Mouse (Mus musculus) midbrain, embryonic 13.5 days (tissue): ENCODE measurements at regions not wholly inside any gene's neighbourhood (a gene's known extent, or its start where the extent isn't known, plus 50 kb on each side); places are given as distances from the start of the nearest gene placed in this dataset.

Experiments
- ATAC-seq: fragments of 200-750 bp; cut with Nextera tagmentation; 2 replicates; pipeline ENCODE4 v1.8.0; 2017; ENCODE audit warnings: mild to moderate bottlenecking, moderate TSS enrichment, moderate library complexity
- H3K27ac ChIP-seq: fragments of 300-500 bp; sonication (generic); 2 replicates; pipeline ENCODE4 v1.5.1; 2015; ENCODE audit warnings: inconsistent platforms, mild to moderate bottlenecking, moderate library complexity
- H3K27me3 ChIP-seq: fragments of 300-500 bp; sonication (generic); 2 replicates; pipeline ENCODE4 v1.6.1; 2015; ENCODE audit warnings: mild to moderate bottlenecking, inconsistent platforms
- H3K36me3 ChIP-seq: fragments of 300-500 bp; sonication (generic); 2 replicates; pipeline ENCODE4 v1.6.1; 2015; ENCODE audit warnings: mild to moderate bottlenecking, inconsistent platforms
- H3K4me1 ChIP-seq: fragments of 300-500 bp; sonication (generic); replicated peaks from 2 replicates; pipeline ENCODE4 v1.6.1; 2015; ENCODE audit warnings: inconsistent platforms
- H3K4me2 ChIP-seq: fragments of 300-500 bp; sonication (generic); replicated peaks from 2 replicates; pipeline ENCODE4 v1.6.1; 2015; ENCODE audit warnings: moderate library complexity, mild to moderate bottlenecking, inconsistent platforms
- H3K4me3 ChIP-seq: fragments of 300-500 bp; sonication (generic); replicated peaks from 2 replicates; pipeline ENCODE4 v1.5.1; 2015; ENCODE audit warnings: mild to moderate bottlenecking, inconsistent platforms
- H3K9ac ChIP-seq: fragments of 300-500 bp; sonication (generic); replicated peaks from 2 replicates; pipeline ENCODE4 v1.6.1; 2015; ENCODE audit warnings: mild to moderate bottlenecking, inconsistent platforms
- H3K9me3 ChIP-seq: fragments of 300-500 bp; sonication (generic); 2 replicates; pipeline ENCODE4 v1.6.1; 2016; ENCODE audit warnings: mild to moderate bottlenecking, inconsistent platforms
- WGBS: fragments of 180-500 bp; shearing (Covaris S2); methylation state at CpG from one replicate; pipeline ENCODE4 v1.1.7; 2015; 5-methylcytosine and 5-hydroxymethylcytosine counted together

DNA sequence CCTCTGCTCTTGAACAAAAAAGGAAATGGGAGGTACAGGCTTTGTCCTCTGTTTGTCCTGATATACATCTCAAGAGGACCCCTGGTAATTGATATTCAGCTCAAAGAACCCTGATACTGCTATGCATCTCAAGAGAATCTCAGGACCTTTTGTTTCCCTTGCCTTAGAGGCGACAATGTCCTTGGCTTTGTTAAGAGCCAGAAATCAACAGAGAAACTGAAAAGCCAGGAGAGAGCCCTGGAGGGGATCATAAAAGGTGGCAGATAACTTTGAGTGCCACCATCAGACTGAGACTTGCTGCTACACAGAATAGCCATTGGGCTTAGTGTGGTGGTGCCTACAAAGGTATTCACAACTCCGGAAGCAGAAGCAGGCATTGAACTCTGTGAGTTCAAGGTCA, 74.3 kb upstream of the Gadd45a start:
- no peaks in the 10 kb centered on the region for H3K36me3 ChIP-seq
- no peak for ATAC-seq
- peaks cover 4% of the 10 kb centered on the region; the same call in 1 of the 2 replicates for H3K27me3 ChIP-seq
- no peaks in the 10 kb centered on the region for H3K9me3 ChIP-seq
- WGBS, result 52% methylated on average over 2 of the region's 2 CpGs
- peaks cover 13% of the 10 kb centered on the region for H3K4me1 ChIP-seq
- no peak overlapping the region for H3K4me3 ChIP-seq
- H3K4me2 ChIP-seq, result no peak overlapping the region
- no peak overlapping the region for H3K9ac ChIP-seq
- H3K27ac ChIP-seq, result no peak overlapping the region

DNA sequence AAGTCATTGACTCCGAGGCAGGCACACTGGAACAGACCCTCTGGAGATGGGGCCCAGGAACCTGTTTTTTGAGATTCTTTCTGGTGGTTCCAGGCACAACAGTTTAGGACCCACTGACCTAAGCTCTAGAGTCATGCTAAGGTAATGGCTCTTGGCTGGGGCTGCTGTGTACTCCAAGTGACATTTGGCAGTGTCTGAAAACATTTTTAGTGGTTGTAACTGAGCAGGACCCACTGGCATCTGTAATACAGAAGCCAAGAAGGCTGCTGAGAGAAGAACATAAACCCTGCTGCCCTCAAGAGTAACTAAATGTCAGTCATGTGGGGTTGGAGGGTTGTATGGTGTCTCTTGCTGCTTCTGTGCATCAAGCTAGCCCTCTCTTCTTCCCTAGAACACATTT, 73.1 kb upstream of the Gadd45a start:
- Histone ChIP-seq H3K27ac (no peak overlapping the region), H3K27me3 (peaks cover 4% of the 10 kb centered on the region; the same call in 1 of the 2 replicates), H3K4me2 (no peak overlapping the region), H3K36me3 (no peaks in the 10 kb centered on the region), H3K9ac (no peak overlapping the region), H3K4me3 (no peak overlapping the region), H3K4me1 (peaks cover 7% of the 10 kb centered on the region; the same call in 1 of the 2 replicates), H3K9me3 (no peaks in the 10 kb centered on the region)
- ATAC-seq, result no peak
- WGBS, result 76% methylated on average over 1 of the region's 1 CpGs

GRCm38 (mm10) chr6:67109774-67110173, 72.5 kb upstream of the Gadd45a start:
- Histone ChIP-seq H3K4me3 (no peak overlapping the region), H3K4me1 (peaks cover 7% of the 10 kb centered on the region; the same call in 1 of the 2 replicates), H3K27me3 (peaks cover 4% of the 10 kb centered on the region; the same call in 1 of the 2 replicates), H3K9ac (no peak overlapping the region), H3K4me2 (no peak overlapping the region), H3K9me3 (no peaks in the 10 kb centered on the region), H3K27ac (no peak overlapping the region), H3K36me3 (no peaks in the 10 kb centered on the region)
- 66% methylated on average over 4 of the region's 4 CpGs for WGBS
- ATAC-seq, result no peak

GRCm38 (mm10) chr6:67107517-67107916, 70.3 kb upstream of the Gadd45a start:
- Histone ChIP-seq H3K4me2 (no peak overlapping the region), H3K27me3 (no peaks in the 10 kb centered on the region), H3K4me1 (no peaks in the 10 kb centered on the region), H3K27ac (no peak overlapping the region), H3K4me3 (no peak overlapping the region), H3K9me3 (no peaks in the 10 kb centered on the region), H3K9ac (no peak overlapping the region), H3K36me3 (no peaks in the 10 kb centered on the region)
- WGBS, result 77% methylated on average over 4 of the region's 4 CpGs
- no peak for ATAC-seq

GRCm38 (mm10) chr6:67106493-67106892, 69.2 kb upstream of the Gadd45a start:
- Histone ChIP-seq H3K9me3 (no peaks in the 10 kb centered on the region), H3K4me1 (no peaks in the 10 kb centered on the region), H3K27ac (no peak overlapping the region), H3K36me3 (no peaks in the 10 kb centered on the region), H3K4me2 (no peak overlapping the region), H3K4me3 (no peak overlapping the region), H3K27me3 (no peaks in the 10 kb centered on the region), H3K9ac (no peak overlapping the region)
- WGBS, result 96% methylated on average over 2 of the region's 2 CpGs
- ATAC-seq, result no peak

GRCm38 (mm10) chr6:67105386-67105785, 68.1 kb upstream of the Gadd45a start:
- Histone ChIP-seq H3K9ac (no peak overlapping the region), H3K4me1 (no peaks in the 10 kb centered on the region), H3K4me3 (no peak overlapping the region), H3K4me2 (no peak overlapping the region), H3K27ac (no peak overlapping the region), H3K36me3 (no peaks in the 10 kb centered on the region), H3K27me3 (no peaks in the 10 kb centered on the region), H3K9me3 (no peaks in the 10 kb centered on the region)
- ATAC-seq, result no peak
- WGBS, result 3% methylated on average over 4 of the region's 4 CpGs

DNA sequence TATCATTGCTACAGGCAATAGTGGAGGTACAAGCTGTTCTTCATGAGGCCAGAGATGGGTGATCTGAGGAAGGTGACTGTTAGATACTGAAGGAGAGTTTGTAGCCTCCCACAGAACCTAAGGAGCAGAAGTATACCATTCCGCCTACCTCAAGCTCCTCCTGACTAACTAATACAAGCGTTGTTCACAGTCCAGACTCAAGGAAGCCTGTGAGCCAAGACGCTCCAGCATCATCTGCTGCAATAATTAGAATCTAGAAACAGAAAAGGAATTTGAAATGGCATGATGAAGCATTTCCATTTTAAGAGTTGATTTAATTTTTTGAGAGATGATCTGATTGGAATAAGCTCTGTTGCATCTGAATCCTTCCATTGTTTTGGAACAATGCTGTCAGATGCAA, 66.9 kb upstream of the Gadd45a start:
- H3K4me1 ChIP-seq, result no peaks in the 10 kb centered on the region
- H3K27ac ChIP-seq, result no peak overlapping the region
- WGBS, result 88% methylated on average over 3 of the region's 3 CpGs
- H3K36me3 ChIP-seq, result no peaks in the 10 kb centered on the region
- H3K9ac ChIP-seq, result no peak overlapping the region
- H3K27me3 ChIP-seq, result no peaks in the 10 kb centered on the region
- no peak overlapping the region for H3K4me2 ChIP-seq
- H3K4me3 ChIP-seq, result no peak overlapping the region
- no peak for ATAC-seq
- no peaks in the 10 kb centered on the region for H3K9me3 ChIP-seq

DNA sequence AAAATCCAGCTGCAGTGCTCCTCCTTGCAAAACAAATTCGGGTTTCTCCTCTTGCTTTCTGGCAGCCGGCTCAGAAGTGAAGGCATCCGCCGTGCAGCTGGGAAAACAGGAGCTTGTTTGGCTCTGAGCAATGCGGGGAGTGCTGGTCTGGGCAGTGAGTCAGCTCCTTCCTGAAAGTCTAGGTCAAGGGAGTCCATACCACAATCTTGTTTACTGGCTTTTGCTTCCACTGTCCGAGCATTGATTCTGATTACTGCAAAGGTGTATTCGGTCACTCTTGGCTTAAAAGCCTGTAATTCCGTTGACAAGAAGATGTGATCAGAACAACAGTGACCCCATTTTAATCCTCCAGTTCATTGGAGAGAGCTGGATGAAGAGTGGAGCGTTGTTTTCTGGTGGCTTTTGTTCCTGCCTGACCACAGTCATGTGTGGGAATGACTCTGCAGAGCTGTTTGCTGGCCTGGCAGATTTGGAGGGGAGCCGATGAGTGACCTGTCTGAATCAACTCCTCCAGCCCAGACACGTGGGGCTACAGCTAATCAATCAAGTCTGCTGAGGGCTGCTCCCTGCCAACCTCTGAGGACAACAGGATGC, 65.4 kb upstream of the Gadd45a start:
- Histone ChIP-seq H3K36me3 (no peaks in the 10 kb centered on the region), H3K4me3 (no peak overlapping the region), H3K9ac (no peak overlapping the region), H3K27me3 (no peaks in the 10 kb centered on the region), H3K4me1 (no peaks in the 10 kb centered on the region), H3K4me2 (no peak overlapping the region), H3K27ac (no peak overlapping the region), H3K9me3 (no peaks in the 10 kb centered on the region)
- no peak for ATAC-seq
- WGBS, result 72% methylated on average over 11 of the region's 11 CpGs

DNA sequence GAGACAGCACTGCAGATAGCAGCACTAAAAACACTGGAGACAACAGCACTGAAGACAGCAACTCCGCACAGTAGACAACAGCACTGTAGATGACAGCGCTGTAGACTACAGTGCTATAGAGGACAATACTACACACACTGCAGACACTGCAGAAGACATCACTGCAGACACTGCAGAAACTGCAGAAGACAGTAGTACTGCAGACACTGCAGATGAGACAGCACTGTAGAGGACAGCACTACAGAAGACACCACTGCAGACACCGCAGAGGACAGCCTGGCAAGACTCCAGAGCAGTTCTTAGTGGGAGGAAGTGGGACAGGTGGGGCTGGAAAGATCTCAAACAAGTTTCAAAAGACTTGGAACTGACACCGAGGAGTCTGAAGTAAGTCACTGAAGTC, 64.8 kb upstream of the Gadd45a start:
- H3K4me3 ChIP-seq, result no peak overlapping the region
- no peak overlapping the region for H3K9ac ChIP-seq
- no peaks in the 10 kb centered on the region for H3K9me3 ChIP-seq
- H3K27me3 ChIP-seq, result no peaks in the 10 kb centered on the region
- no peaks in the 10 kb centered on the region for H3K36me3 ChIP-seq
- no peak overlapping the region for H3K27ac ChIP-seq
- no peak overlapping the region for H3K4me2 ChIP-seq
- WGBS, result 96% methylated on average over 4 of the region's 4 CpGs
- ATAC-seq, result peak; percentile 50; the same call in 1 of the 2 replicates
- no peaks in the 10 kb centered on the region for H3K4me1 ChIP-seq

- no peaks in the 10 kb centered on the region for H3K4me1 ChIP-seq
- H3K9ac ChIP-seq, result no peak overlapping the region
- H3K36me3 ChIP-seq, result no peaks in the 10 kb centered on the region
- H3K9me3 ChIP-seq, result no peaks in the 10 kb centered on the region
- H3K27me3 ChIP-seq, result no peaks in the 10 kb centered on the region
- WGBS, result 83% methylated on average over 3 of the region's 3 CpGs
- no peak for ATAC-seq
- H3K27ac ChIP-seq, result no peak overlapping the region
- H3K4me2 ChIP-seq, result no peak overlapping the region
- no peak overlapping the region for H3K4me3 ChIP-seq
These were observed 57.2 kb upstream of the Gadd45a start for GRCm38 (mm10) chr6:67094426-67094825.

GRCm38 (mm10) chr6:67093128-67093527, 55.9 kb upstream of the Gadd45a start:
- no peak overlapping the region for H3K27ac ChIP-seq
- no peaks in the 10 kb centered on the region for H3K9me3 ChIP-seq
- H3K4me3 ChIP-seq, result no peak overlapping the region
- no peak overlapping the region for H3K9ac ChIP-seq
- no peaks in the 10 kb centered on the region for H3K36me3 ChIP-seq
- H3K4me1 ChIP-seq, result no peaks in the 10 kb centered on the region
- H3K27me3 ChIP-seq, result no peaks in the 10 kb centered on the region
- no peak overlapping the region for H3K4me2 ChIP-seq
- 86% methylated on average over 1 of the region's 1 CpGs for WGBS
- no peak for ATAC-seq

- ATAC-seq, result no peak
- Histone ChIP-seq H3K9ac (no peak overlapping the region), H3K36me3 (no peaks in the 10 kb centered on the region), H3K4me3 (no peak overlapping the region), H3K4me1 (no peaks in the 10 kb centered on the region), H3K27ac (no peak overlapping the region), H3K27me3 (no peaks in the 10 kb centered on the region), H3K4me2 (no peak overlapping the region), H3K9me3 (no peaks in the 10 kb centered on the region)
- WGBS, result 84% methylated on average over 4 of the region's 4 CpGs
These were observed 52.9 kb upstream of the Gadd45a start for GRCm38 (mm10) chr6:67090150-67090549.

DNA sequence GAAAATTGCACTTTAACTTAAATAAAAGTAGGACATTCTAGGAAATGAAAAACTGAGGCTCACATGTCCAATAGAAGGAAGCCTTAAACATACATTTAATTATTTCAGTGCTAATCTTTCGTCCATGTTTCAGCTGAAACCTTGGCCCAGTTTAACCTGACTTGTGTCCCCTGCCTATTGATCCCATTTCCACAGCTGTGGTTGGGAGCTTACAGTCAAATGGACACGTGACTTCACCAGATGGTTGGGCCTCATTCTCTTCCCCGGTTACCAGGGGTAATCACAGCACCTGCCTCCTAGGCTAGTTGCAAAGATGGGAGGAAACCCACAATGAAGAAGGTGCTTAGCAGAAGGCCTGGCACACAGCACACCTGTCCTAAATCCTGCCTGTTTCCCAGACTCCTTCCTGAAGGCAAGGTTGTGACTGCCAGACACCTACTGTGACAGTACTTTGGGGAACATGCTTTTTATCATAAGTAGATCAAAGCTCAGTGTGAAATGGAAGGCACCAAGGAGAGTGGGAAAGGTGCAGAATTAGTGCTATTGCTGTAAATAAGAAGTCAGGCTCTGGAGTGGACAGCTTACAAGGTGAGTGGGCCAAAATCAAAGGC, 52.4 kb upstream of the Gadd45a start:
- Histone ChIP-seq H3K9me3 (no peaks in the 10 kb centered on the region), H3K4me1 (no peaks in the 10 kb centered on the region), H3K36me3 (no peaks in the 10 kb centered on the region), H3K27me3 (no peaks in the 10 kb centered on the region), H3K4me3 (no peak overlapping the region), H3K9ac (no peak overlapping the region), H3K27ac (no peak overlapping the region), H3K4me2 (no peak overlapping the region)
- WGBS, result 70% methylated on average over 3 of the region's 3 CpGs
- no peak for ATAC-seq
